Mouse (Mus musculus) ES-E14 (cell line): ENCODE measurements around the gene Pak4.

Experiments used
- CHD2 ChIP-seq: IDR thresholded peaks from 2 replicates; pipeline ENCODE4 v1.6.1; 2014; ENCODE audit warnings: mild to moderate bottlenecking, low read depth, low read length, inconsistent platforms
- HCFC1 ChIP-seq: IDR thresholded peaks from 2 replicates; pipeline ENCODE4 v1.6.1; 2012; ENCODE audit warnings: low read length, inconsistent platforms, borderline replicate concordance; ENCODE audit not compliant: insufficient read depth
- MAFK ChIP-seq: IDR thresholded peaks from 2 replicates; pipeline ENCODE4 v1.6.1; 2014; ENCODE audit warnings: mild to moderate bottlenecking, low read depth, low read length, inconsistent platforms; ENCODE audit not compliant: insufficient read depth

DNA sequence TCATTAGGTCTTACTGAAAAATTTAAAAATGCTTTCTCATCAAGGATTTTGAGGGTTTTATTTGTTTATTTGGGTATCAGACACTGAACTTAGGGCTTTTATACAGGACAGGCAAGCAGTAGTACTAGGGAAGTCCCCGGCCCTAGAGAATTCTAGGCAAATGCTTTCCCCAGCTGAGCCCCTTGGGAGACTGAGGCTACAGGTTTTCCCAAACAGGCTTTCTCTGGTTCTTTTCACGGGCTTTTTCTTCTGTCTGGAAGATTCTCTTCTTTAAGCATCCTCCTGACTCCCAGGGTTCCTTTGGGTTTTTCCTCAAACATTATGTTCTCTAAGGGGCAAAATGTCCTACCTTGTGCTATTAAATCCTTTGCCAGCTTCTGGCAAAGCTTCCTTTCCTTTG is 966 bp upstream of the Pak4 start:
- no peak for TF ChIP-seq CHD2
- no peak for TF ChIP-seq MAFK
- TF ChIP-seq HCFC1: no peak
